Mouse (Mus musculus) thymus, adult 2 months (tissue): ENCODE data around the gene Defb19.

Experiments
- CTCF ChIP-seq: fragments of 200-500 bp; IDR thresholded peaks from 2 replicates; pipeline ENCODE4 v1.5.1; 2012; ENCODE audit warnings: mild to moderate bottlenecking, control low read depth, low read length, moderate library complexity, borderline replicate concordance; ENCODE audit not compliant: control insufficient read depth, poor library complexity, insufficient read depth; ENCODE audit errors: extremely low read depth
- POLR2A ChIP-seq: fragments of 200-500 bp; IDR thresholded peaks from 2 replicates; pipeline ENCODE4 v1.6.1; 2012; ENCODE audit warnings: mild to moderate bottlenecking, low read length, control low read depth, moderate library complexity; ENCODE audit not compliant: control insufficient read depth, poor library complexity, insufficient read depth; ENCODE audit errors: extremely low read depth

DNA sequence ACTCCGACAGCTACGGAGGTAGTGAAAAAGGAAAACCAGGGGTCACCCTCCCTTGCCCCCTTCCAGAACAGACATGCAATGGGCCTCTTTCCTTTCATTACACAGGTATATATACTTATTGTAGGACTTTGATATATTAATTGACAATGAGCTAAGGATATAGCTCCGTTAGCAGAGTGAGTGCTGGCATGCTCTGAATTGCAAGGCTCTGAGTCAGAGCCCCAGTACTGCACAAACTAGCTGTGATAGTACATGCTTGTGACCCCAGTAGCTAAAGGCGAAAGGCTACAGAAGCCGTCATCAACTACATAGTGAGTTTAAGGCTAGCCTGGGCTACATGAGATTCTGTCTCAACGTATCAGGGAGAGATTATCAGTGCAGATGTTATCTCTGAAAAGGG lies 49.8 kb upstream of the Defb19 start:
- no peak for TF ChIP-seq CTCF
- TF ChIP-seq POLR2A = no peak
